Mouse (Mus musculus) c-Kit-positive CD71-positive TER-119-negative erythroid progenitor cells, embryonic 14.5 days (primary cell): Measurements from ENCODE around the gene Rln3.
"Not testable (repeated sequence)": the region's sequence is repeated elsewhere in the genome, so short reads cannot be mapped to it uniquely, and the experiment has no call there.

Experiments
- DNase-seq: peaks from one replicate; pipeline ENCODE4 v3.0.0-alpha.2; 2013; ENCODE audit warnings: low read depth

The Rln3 gene

DNA sequence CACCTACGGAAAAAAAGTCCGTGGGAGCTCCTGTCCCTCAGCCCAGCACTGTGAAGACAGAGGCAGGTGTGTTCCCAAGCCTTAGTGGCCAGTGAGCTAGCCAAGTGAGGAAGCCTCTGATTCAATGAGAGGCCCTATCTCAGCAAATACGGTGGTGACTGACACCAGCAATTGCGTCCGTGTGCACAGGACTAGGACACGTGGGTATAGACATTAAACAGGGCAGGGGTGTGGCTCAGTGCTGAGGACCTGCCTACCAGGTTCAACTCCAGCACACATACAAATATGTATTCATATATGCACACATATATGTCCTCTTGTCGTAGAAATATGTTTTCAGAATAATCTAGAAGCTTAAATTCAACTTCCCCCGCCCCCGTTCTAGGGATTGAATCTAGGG lies 25.1 kb downstream of the Rln3 start:
- no peak for DNase-seq

DNA sequence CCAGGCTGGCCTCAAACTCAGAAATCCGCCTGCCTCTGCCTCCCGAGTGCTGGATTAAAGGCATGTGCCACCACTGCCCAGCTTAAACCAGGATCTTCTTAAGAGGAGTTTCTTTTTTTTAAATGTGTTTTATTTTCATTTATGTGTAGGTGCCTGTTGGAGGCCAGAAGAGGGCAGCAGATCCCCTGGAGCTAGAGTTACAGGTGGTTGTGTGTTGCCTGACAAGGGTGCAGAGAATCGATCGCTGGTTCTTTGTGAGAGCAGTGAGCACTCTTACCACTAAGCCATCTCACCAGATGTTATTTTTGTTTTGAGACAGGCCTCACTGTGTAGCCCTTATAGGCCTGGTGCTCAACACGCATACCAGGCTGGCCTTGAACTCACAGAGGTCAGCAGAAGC lies 29.0 kb downstream of the Rln3 start:
- no peak for DNase-seq

GRCm38 (mm10) chr8:84012499-84013165 lies 32.2 kb downstream of the Rln3 start:
- no peak for DNase-seq

- DNase-seq: no peak
These were observed 32.9 kb downstream of the Rln3 start, which contains the start of gene 2210011C24Rik for GRCm38 (mm10) chr8:84011705-84012498. Gene 2210011C24Rik, minus strand, starts transcription at chr8:84012171.

GRCm38 (mm10) chr8:84010625-84011611 lies 33.9 kb downstream of the Rln3 start:
- peak; percentile 52 for DNase-seq

DNA sequence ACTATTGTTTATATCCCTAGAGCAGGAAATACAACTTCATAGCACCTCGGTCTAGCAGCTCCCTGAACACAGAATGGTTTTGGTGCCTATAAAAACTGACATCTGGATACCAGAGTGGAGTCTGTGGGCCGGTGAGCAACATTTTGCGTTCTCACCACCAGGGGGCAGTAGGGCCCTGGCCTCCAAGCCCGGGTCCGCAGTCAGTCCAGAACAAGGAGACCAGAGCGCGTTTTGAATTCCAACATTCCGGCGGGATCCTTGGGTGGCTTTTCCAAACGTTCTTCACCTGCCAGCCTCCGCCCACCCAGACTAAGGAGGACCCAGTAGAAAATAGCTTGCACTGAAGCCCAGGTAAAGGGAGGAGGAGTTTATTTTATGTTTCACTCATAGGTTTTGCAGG lies 34.9 kb downstream of the Rln3 start:
- DNase-seq: peak; percentile 58

GRCm38 (mm10) chr8:84008362-84008761 lies 36.4 kb downstream of the Rln3 start:
- no peak for DNase-seq

- DNase-seq: not testable (repeated sequence)
These were observed 39.3 kb downstream of the Rln3 start for GRCm38 (mm10) chr8:84005502-84005901.

DNA sequence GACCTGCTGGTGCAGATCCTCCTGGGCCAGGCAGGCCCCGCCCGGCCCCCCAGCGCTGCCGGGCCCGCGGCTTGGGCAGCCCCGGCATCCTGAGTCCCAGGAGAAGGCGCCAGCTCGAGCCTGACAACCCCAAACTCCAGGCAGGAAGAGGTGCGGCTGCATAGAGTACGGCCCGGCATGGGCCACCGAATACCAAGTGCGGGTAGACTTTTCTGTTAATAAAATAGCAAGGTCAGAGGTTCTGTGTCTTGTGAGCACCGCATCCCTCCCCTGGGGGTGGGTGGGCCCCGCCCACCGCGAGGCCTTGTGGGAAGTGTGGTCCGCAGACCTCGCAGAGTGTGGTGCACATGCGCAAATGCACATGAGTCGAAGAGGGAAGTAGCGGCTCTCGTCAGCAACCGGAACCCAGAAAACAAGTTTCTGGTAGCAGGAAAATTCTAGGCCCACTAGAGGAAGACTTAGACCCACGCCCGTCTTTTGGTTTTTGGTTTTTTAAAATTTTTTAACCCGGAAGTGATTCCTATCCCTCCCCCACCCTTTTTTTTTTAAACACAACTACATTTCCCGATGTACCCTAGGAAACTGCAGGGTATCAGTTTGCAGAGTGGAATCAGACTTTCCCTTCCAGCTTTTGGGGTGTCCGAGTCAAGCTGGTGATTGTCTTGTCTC lies 40.1 kb downstream of the Rln3 start:
- peak; percentile 88 for DNase-seq

DNA sequence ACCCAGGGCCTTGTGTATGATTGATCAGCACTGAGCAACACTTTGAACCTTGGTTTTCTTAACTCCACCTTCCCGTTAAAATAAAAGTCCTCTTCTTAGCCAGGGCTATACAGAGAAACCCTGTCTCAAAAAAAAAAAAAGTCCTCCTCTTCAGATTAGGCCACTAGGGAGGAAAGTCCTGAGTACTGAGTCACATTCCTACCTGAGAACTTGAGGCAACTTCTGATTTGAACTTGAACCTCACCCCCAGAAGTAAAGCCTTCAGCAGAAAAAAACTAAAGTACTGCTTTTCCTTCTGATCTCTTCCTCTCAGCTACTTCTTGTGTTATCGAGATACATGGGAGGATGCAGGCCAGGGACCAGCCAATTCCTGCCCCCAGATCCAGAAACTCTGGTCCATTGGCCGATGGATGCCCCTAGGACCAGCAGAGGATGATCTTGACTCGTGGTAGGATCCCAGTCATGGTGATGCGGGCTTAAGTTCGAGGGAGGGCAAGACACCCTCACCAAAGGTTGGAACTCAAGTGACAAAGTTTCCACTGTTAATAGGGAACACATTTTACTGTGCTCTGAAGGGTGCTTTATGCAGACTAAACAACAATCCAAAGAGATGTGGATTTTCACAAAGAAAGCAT lies 41.1 kb downstream of the Rln3 start:
- no peak for DNase-seq

DNA sequence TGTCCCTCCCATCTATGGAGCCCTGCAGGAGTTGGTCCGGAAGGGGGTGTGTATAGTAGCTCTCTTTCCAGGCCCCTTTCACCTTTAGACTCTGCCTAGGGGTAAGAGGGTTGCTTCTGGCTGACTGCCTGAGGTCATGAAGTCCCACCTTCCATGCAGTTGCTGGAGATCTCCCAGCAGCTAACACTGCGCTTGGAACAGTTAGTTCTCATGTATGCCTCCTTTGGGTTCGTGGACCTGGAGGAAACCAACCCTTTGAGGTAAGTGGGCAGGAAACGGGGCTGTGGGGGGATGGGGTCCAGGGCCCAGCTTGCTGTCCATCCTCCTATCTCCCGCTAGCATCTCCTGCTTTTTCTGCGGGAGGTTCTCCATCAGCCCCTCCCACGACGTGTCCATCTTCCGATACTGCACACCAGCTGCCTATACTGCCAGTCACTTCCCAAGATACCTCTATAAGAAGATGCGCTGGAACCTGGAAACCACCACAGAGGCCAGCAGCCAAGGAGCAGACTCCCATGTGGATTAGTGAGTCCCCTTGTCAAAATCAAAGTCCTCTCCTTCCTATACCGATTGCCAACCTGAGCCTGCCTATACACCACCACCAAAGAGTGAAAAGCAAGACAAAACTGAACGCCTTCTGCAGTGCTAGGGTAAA lies 41.7 kb downstream of the Rln3 start:
- DNase-seq: no peak

GRCm38 (mm10) chr8:84001281-84002000 lies 43.4 kb downstream of the Rln3 start, which contains the start of gene 1700067K01Rik:
Gene 1700067K01Rik, plus strand, starts transcription at chr8:84001502.
- no peak for DNase-seq

DNA sequence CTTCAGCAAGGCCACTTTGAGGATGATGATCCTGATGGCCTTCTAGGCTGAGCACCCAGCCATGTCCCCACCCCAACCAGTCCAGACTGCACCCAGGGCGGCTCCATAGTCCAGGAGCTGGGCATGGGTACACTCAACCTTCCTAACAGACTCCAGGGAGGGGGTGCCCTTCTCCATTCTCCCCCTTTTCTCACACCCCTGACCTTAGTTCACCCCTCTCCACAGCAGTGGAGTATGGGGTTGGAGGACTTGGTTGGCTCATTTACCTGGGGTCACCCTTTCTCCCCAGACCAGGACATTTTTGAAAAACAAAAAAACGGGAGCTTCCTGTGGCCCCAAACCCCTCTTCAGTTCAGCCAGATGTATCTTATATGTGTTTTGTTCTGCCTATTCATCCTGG lies 45.0 kb downstream of the Rln3 start:
- no peak for DNase-seq

DNA sequence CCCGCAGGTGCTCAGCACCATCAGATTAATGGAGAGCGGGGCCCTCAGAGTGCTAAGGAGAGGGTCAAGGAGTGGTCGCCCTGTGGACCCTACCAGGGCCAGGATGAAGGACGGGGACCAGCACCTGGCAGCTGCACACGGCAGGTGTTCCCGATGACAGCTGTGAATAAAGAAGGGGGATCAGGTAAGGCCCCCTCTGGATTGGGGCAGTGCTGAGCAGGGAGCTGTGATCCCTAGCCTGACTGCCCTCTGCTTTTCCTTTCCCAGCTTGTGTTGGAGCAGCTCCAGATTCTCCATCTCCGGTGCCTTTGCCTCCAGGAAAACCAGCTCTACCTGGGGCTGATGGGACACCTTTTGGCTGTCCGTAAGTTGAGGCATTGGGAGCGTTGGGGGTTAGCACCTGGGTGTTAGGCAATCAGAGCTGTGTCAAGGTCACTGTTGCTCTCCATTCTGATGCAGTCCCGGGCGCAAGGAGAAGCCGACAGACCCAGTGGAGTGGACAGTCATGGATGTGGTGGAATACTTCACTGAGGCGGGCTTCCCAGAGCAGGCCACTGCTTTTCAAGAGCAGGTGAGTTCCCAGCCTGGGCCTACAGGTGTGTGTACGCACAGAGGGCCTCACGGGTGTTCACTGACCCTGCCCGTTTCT lies 45.6 kb downstream of the Rln3 start:
- no peak for DNase-seq

DNA sequence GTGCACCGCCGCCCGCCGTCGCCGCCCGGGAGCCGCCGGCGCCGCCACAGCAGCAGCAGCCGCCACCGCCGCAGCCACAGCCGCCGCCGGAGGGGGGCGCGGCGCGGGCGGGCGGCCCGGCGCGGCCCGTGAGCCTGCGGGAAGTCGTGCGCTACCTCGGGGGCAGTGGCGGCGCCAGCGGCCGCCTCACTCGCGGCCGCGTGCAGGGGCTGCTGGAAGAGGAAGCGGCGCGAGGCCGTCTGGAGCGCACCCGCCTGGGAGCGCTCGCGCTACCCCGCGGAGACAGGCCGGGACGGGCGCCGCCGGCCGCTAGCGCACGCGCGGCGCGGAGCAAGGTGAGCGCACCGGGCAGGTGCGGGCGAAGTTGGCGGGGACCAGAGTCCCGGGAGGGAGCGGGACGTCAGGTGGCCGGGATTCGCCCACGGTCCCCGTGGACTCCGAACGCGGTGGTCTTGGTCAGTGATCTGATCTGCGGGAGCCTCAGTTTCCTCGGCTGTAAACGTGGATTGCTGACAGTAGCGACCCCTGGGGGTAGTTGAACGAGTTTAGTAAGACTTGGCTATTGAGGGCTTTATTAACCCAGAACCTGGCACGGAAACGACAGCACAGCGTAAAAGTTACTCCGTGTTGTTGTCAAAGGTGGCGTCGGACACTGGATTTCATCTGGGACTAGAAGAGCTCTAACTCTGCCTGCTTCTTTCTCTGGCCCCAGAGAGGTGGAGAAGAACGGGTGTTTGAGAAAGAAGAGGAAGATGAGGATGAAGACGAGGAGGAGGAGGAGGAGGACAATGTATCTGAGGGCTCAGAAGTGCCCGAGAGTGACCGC lies 46.4 kb downstream of the Rln3 start:
- DNase-seq: peak; percentile 66

DNA sequence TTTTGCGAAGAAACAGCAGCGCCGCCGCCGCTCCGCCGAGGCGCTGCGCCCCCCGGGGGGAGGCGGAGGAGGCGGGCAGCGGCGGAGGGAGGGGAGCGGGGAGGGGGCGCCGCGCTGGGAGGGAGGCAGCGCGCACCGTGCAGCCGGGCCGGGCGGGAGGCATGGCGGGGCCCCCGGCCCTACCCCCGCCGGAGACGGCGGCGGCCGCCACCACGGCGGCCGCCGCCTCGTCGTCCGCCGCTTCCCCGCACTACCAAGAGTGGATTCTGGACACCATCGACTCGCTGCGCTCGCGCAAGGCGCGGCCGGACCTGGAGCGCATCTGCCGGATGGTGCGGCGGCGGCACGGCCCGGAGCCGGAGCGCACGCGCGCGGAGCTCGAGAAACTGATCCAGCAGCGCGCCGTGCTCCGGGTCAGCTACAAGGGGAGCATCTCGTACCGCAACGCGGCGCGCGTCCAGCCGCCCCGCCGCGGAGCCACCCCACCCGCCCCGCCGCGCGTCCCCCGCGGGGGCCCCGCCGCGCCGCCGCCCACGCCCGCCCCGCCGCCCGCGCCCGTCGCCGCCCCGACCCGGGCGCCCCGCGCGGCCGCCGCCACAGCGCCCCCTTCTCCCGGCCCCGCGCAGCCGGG lies 47.2 kb downstream of the Rln3 start, which contains the start of gene Samd1:
TSS of gene Samd1 (plus strand) at position 162 of the 631 bp plus-strand sequence.
- DNase-seq: no peak

DNA sequence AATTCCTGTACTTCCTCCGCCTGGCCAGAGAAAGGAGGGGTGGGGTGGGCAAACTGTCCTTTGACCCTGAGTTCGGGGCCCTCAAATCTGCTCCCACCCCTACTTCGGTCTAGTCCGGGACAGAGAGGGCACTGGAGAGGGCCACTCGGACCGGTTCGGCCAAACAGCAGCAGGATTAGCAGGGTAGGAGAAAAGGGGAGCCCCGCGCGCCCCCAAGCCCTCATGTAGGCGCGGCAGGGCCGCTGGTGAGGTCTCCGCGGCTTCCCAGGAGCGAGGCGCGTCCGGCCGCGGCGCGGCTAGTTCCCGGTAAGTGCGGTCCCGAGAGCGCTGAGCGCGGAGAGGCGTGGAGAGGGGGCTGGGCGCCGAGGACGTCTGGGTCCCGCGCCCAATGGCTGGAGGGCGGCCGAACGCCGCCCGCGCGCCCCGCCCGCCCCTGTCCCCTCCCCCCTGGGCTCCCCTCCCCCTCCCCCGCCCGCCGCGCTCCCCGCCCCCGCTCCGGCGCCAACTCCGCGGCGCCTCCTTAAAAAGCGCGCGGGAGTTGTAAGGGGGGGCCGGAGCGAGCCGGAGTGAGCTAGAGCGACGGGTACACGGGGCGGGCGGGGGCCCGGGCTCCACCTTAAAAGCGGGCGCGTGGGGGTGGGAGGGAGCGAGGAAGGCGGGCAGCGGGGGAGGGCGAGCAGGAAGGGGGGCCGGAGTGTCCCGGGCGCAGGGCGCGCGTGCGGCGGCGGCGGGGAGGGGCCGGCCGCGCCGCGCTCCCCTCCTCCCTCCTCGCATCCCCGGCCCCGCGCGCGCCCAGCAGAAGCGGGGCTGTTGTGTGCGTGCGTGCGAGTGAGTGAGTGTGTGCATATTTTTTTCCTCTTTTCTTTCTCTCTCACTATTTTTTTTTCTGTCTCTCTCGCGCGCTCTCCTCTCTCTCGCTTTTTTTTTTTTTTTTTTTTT lies 48.0 kb downstream of the Rln3 start:
- peak; percentile 77 for DNase-seq
